Mouse (Mus musculus) adrenal gland, adult 8-10 months (tissue): ENCODE data around the gene Vezt. TPM values are rescaled to one million over a fixed set of nuclear protein-coding genes. Genes with fewer than 3 reads are reported as not detected.

Source experiments
- DNase-seq: peaks from one replicate; pipeline ENCODE4 v3.0.0; 2022
- total RNA-seq, 4 experiments: library from RNA; stranded (reverse); gene quantifications; 2 replicates each; pipeline ENCODE4 v1.2.4; 2022

Gene Vezt
- total RNA-seq, 4 experiments from 2014 or later, result 18.4 to 30.9 (median 25.1) TPM

DNA sequence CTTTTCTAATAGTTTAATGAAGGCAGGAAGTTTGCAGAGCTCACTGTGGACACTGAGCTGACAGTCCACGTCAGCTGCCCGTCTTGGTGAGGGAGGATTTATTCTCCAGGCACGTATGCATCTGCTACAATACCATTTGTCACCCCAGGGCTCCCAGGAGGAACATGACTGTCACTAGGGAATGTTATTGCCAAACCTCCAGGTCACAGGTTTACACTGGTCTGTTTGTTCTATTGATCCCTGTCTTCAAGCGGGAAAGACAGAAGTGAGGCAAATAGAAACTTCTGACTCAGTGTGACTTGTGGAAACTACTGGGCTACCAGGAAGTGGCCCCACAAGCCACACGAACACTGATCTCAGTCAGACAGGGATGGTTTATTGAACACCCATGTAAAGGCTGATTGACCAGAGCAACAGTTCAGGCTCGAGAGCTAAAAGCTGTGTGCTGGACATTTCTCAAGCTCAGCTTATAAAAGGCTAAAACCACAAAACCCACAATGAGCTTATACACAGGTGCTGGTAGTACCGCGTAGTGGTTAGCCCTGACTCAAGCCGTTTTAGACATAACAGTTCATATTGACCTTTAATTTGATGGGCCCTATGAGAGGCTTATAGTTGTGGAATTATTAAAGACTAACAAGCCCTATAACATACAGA lies 89.6 kb downstream of the Vezt start:
- DNase-seq, result no peak

DNA sequence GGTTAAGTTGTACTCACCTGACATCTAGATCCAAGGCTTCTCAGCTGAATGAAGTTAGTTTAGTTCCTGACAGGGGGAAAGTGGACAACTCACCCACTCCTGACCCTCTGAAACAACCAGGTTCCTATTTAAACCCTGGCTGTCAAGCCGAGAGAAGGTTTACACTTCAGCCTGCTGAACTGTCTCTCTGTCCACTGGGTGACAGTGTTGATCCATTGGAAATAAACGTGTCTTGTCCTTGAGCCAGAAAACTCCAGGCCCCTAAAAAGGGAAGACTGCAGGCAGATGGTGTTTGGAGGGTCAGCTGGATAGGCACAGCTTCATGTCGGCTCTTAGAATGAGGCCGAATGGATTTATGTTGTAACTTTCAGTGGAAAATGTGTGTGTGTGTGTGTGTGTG lies 90.3 kb downstream of the Vezt start:
- DNase-seq, result peak; percentile 20

DNA sequence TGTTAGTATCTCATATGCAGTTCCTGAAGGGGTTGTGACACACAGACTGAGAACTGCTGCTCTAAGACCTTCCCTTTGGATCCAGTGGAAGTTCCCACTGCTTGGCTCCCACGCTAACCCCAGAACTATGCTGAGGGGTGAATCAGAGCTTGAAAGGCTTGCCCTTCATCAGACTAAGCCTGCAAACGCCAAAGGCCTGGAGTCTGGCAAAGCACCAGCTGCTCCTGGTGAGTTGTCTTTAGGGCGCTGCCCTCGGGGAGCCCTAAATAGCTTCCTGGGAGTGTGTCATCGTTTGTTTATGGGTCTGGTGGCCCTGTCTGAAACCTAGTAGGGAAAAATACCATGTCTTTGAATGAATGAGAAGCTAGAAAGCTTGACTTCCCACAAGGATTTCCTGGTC lies 91.4 kb downstream of the Vezt start:
- DNase-seq, result peak; percentile 84

DNA sequence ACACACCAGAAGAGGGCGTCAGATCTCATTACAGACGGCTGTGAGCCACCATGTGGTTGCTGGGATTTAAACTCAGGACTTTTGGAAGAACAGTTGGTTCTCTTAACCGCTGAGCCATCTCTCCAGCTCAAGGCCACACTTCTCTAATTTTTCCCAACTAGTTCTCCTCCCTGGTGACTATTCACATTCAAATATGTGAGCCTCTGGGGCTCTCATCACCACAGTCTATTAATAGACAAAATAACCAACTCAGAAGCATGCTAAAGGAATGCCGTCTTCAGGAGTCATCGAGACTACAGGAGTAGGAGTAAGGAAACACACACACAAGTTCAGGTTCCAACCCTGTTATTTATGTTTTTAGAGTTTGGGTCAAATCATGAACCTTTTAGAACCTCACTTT lies 95.3 kb downstream of the Vezt start:
- DNase-seq, result no peak

DNA sequence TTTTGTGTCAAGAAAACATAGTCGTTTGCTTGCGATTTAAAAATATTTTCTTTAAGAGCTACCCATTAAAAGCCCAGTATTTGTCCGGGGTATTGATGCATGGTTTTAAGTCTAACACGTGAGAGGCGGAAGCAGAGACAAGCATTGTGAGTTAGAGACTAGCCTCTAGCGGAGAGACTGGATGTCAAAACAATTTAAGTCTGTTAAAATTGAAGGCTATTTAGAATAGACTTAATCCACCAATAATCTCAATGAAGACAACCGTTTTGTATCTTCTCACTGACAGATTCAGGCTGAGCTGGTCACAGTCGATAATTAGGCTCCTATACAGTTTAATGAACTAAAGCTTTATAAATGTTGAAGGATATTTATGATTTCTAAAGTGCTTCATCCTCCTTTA lies 95.9 kb downstream of the Vezt start:
- DNase-seq, result no peak

DNA sequence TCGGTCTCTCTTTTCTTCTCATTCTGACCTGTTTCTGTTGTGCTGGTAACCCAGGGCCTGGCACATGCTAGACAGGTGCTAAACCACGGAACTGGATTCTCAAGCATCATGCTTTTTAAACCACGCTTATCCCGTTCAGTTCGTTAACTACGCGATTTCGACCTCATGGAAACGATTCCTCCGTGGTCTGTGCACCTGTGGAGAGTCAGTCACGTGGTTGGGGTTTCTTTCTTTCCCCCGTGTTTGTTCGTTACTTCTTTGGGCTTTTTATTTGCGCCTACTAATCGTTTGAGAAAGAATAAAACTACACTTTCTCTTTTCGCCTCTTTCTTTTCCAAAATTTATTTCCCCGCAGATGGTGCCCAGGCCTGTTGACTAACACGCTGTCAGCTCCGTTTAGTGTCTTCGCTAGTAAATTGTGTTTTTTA lies 96.8 kb downstream of the Vezt start:
- no peak for DNase-seq

DNA sequence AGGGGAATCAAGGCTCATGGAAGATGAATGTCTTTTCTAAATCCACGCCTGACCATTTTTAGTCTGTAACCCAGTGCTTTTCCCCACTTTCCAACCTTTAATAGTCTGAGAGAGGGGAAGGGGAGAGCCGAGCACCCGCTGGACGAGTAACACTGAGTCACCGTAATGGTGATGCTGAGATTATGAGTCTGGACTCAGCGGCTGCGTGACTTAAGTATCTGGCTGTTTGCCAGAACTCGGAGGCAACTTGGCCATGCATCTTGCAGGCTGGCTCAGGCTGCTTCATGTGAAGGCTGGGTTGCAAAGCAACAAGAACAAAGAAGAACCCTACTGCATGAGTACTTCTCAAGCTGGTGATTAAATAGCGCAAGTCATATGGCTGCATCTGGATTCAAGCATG lies 101.6 kb downstream of the Vezt start:
- DNase-seq, result peak; percentile 65

DNA sequence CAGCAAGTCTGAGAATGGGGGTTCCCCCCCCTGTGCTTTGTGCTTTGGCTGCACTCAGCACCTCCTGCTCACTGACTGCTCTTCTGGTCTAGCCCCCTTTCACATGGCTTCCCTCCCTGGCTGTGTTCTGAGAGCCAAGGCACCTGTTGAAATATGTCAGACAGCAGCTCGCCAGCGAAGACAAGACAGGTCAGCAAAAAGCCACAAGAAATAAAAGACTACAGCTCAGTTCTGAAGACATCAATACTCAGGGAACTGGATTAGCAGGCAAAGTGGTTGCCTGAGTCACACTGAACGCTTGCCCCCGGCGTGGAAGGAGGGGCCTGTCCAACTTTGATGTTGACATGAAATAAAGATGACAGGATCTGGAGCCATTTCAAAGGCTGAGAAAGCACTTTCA lies 102.8 kb downstream of the Vezt start:
- DNase-seq, result peak; percentile 74

DNA sequence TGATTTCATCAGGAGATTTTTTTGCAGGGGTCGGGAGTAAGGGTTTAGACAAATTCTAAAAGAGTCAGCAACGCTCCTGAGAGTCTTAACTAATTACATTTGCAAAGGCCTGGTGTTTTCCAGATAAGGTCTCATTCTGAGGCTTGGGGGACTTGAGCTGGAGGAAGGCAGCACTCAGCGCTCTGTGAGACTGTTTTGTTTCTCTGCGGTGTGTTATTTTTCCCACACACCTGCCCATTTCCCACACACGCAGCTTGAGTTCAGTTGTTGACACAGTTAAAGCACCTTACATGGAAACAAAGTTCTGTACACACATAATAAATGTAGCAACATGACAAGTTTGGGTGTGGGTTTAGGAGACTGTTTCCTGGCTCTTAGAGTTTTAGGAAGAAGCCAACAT lies 103.6 kb downstream of the Vezt start:
- no peak for DNase-seq

DNA sequence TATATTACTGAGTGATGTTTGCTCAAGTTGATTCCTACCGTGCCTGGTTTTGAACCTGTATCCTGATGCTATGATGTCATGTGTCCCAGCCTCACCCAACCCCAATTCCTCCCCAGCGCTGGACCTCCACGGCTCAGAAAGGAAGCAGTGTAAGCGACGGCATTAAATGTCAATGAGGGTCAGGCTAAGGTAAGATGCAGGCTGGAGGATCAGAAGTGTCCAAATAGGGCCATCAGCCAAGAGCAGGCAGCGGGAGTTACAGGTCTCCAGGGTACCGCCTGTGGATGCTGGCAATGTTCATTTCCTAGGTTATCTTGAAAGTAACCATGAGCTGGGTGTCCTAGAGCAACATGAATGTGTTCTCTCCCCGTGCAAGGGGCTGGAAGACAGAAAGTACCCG lies 104.2 kb downstream of the Vezt start:
- DNase-seq, result no peak

DNA sequence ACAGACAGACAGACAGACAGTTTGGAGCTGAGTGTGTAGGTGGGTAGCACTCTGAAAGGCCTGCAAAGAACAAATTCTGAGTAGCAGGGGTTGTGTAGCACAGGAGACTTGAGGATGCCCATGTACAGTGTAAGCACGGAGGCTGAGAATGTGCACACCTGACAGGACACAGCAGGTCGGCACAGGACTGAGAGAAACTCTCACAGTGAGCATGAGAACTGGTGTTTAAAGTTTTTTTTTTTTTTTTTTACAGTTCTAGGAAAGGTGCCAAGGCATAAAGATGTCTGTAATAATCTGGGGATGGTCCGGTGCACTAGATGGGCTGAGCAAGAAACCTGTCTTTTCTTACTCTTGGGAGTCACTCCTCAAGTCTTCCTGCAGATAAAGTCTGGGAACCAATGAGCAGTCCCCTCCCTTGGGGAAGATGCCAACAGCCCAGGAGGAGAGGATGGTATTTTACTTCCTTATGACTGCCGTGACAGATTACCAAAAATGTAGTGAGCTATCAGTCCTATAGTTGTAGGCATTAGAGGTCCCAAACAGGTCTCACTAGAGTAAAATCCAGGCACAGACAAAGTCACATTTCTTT lies 105.3 kb downstream of the Vezt start:
- DNase-seq, result no peak

DNA sequence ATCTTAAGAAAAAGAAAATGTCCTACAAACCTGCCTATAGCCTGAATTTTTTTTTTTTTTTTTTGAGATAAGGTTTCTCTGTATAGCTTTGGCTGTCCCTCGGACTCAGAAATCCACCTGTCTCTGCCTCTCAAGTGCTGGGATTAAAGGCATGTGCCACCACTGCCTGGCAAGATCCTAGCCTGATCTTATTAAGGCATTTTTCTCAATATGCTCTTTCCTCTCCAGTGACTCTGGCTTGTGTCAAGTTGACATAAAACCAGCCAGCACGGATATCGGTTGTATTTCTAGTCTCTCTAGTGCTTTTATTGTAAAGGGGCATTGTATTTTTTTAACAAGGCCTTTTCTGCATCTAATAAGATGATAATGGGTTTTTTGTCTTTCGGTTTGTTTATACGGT lies 111.0 kb downstream of the Vezt start:
- no peak for DNase-seq

DNA sequence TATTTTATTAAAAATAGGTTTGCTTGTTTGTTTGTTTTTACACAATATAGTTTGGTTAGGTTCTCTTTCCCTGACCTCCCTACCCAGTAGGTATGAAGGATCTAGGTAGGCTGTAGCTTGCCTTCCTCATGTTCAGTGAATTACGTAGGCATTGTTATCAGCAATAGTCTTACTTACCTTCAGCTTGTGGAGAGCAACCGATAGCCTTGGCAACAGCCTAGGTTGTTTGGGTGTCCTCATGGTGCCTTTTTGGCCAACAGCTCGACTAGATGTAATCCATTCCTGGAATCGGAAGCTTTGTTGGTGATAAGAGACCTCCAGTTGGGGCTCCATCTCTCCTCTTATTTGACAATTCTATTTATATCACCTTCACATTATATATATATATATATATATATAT lies 114.5 kb downstream of the Vezt start:
- no peak for DNase-seq

DNA sequence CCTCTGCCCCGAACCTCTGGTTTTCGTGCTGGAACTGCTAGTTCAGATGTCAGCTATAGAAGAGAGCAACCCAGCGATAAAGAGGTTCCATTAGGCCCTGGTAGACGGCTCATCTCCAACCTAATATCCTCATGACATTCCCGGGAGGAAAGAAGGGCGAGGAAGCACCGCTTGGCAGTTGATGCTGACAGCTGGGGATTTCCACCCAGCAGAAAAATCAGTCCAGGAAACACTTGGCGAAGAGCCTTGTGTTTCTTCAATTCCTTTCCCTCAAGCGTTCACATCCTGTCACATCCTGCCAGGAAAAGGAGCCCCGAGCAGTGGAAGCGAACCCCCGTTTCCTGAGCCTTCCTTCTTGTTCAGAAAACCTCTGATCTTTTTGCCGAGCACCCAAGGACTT lies 116.4 kb downstream of the Vezt start:
- DNase-seq, result peak; percentile 26

DNA sequence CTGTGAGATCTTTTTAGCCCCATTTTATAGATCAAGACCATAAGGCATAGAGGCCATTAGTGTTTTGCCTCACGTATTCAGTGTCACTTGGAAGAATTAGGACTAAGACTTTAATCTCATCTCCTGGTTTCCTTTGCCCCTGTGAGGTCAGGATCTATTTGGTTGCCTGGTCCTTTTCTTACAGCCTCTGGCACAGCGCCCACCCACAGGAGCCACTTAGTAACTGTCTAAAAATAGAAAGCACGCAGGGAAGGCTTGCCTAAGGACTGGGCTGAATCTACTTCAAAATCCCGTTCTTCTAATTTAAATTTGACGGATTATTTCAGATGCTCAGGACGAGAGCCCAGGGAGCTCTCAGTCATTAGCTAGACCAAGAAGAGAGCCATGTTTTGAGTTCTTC lies 116.9 kb downstream of the Vezt start:
- peak; percentile 37 for DNase-seq

DNA sequence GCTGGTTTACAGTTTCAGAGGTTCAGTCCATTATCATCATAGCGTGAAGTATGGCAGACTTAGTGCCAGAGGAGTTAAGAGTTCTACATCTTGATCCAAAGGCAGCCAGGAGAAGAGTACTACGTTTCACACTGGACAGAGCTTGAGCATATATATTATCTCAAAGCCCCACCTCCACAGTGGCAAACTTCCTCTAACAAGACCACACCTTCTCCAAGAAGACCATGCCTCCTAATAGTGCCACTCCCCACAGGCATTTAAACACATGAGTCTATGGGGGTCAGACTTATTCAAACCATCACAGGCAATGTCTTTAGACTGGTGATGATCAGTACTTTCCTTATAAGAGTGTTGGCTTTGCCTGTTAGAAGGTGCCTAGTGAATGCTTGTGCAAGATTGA lies 117.5 kb downstream of the Vezt start:
- DNase-seq, result no peak

DNA sequence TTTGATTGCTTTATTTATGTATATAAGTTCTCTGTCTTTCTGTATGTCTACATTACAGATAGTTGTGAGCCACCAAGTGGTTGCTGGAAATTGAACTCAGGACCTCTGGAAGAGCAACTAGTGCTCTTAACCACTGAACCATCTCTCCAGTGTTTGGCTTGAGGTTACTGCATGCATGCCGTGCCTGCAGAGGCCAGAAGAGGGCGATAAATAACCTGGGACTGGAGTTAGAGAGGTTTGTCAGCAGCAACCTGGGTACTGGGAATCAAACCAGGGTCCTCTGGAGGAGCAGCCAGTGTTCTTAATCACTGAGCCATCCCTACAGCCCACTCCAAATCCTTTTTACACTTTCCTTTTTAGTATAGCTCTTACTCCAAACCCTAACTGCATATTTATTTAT lies 118.8 kb downstream of the Vezt start:
- DNase-seq, result no peak

DNA sequence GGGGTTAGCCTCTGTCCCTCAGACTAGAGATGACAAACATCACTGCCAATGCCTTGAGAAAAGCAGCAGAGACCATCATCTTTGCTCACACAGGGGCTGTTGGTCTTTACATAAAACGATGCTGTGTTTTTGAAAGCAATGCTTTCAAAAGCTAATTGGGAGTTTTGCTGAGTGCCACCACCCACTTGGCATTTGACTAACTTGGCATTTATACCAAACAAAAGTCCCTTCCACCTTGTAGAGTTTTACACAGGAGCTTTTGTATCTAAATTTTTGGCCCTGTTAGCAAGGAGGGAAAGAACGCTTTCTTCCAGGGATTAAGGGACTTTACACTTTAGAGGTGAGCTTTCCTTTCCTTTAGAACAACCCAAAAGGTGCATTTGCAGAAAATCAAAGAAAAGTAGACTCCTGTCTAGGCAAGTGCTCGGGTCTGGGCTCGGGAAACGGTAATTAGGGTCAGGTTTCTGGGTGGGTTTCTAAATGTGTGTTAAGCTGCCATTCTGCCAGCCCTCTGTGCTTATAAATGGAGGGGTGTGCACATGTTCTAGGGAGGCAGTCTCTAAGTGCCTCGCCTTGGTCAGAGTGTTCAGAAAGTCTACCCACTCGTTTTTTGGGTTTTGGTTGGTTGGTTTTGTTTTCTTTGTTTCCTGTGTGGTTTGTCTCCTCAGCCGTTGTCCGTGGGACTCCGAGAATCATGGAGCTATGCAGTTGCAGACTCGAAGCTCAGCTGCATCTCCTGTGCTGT lies 119.9 kb downstream of the Vezt start:
- no peak for DNase-seq

DNA sequence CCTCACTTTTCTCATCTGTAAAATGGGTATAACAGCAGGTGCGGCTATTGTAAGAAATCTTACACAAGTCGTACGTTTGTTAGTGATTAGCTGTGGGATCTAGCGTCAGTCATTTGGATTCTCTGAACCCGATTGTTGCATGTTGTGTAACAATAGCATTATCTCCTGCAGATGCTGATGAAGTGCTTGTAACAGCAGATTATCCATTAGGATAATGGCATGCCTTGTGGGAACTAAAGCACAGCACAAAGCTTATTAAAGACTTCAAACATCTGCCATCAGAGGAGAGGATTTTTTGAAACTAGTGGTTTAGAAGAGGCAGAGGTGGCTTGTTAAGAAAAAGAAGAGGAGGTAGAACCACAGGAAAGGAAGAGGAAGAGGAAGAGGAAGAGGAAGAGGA lies 122.1 kb downstream of the Vezt start:
- DNase-seq, result no peak

DNA sequence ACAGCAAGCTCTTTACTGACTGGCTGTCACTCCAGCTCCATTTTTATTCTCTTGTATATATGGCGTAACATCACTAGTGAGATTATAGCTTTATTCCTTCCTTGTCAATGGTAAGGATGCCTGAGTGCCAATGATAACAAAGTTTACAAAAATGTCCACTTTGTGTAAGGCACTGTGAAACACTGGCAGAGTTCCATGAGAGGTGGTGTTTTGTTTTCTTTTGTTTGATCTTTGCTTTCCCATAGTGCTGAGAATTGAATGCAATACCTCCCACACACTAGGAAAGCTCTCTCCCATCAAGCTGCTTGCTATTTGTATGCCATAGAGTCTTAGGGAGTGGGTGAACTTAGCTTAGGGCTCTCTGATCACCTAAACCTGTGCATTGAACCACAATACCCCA lies 122.7 kb downstream of the Vezt start:
- DNase-seq, result no peak

DNA sequence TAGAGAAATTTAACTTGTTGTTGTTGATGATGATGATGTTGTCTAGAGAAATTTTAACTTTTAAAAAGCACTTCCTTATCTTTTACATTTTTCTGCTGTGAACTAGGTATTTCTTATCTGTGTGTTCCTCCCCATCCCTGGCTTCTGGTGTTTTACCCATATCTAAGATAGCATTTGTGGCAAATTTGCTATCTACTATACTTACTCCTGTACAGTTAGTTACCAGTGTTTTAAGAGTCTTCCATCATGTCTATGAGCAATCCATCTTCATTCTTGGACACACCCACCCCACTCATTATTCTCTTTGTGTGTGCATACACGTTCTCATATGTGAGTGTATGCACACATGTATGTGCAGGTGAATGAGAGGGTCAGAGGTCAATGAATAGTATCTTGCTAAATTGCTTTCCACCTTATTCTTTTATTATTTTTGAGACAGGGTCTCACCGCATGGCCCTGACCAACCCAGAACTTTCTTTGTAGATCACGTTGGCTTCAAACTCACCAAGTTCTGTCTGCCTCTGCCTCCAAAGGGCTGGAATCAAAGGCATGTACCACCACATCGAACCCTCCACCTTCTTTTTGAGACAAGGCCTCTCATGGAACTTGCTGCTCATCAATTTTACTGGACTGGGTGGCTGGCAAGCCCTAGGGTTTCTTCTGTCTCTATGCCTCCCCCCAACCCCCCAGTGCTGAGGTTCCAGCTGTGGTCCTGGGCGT lies 123.3 kb downstream of the Vezt start:
- DNase-seq, result no peak

DNA sequence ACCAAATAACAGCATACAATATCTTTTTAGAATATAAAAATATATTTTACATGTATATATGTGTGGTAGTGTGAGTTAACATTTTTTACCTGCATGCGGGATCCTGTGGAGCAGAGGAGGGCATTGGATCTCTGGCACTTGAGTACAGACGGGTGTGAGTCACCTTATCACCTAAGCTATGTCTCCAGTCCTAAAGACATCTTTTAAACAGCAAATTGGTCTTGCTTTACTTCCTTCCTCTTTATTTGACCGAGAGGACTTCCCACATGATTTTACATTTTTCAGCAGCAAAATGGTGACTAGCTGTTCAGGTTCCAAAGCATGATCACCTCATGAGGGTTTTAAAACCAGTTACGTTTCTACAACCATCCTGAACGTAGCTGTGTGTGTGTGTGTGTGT lies 124.3 kb downstream of the Vezt start:
- DNase-seq, result no peak

DNA sequence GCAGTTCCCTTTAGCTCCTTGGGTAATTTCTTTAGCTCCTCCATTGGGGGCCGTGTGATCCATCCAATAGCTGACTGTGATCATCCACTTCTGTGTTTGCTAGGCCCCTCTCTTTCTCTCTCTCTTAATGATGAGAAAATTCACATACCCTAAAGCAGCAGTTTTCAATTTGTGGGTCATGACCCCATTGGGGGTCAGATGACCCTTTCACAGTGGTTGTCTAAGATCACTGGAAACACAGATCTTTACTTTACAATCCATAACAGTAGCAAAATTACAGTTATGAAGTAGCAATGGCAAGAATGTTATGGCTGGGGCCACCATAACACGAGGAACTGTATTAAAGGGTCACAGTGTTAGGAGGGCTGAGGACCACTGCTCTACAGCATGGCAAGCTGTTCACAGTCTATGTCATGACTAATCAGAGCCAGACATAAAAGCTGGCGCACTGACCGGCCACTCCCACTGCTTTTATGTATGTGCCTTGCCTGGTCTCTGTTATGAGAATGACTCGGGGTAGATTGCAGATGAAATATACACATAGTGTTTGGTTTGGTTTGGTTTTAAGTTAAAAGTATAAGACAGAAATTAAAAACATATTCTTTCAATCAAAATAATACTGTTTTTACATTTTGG lies 125.7 kb downstream of the Vezt start:
- DNase-seq, result no peak
